Mouse (Mus musculus) liver, adult 2 months (tissue): ENCODE measurements around the gene Agrp. TPM values are rescaled to one million over a fixed set of nuclear protein-coding genes. Genes with fewer than 3 reads are reported as not detected.
A peak's percentile ranks its signal among the peaks of the same experiment; 100 is the strongest.

Experiments
- DNase-seq: peaks from one replicate; pipeline ENCODE4 v3.0.0-alpha.2; 2011; ENCODE audit warnings: low read depth, low spot score; ENCODE audit errors: extremely low read depth
- H3K27ac ChIP-seq: fragments of 200-500 bp; replicated peaks from 2 replicates; pipeline ENCODE4 v1.5.1; 2012; ENCODE audit warnings: low read depth, mild to moderate bottlenecking, control low read depth, inconsistent platforms, low read length; ENCODE audit not compliant: insufficient read depth
- H3K27me3 ChIP-seq: fragments of 200-500 bp; 2 replicates; pipeline ENCODE4 v1.6.1; 2012; ENCODE audit warnings: mild to moderate bottlenecking, moderate library complexity, low read length, inconsistent platforms; ENCODE audit not compliant: control insufficient read depth, insufficient read depth
- H3K36me3 ChIP-seq: fragments of 200-500 bp; 2 replicates; pipeline ENCODE4 v1.6.1; 2012; ENCODE audit warnings: low read length, inconsistent platforms; ENCODE audit not compliant: control insufficient read depth, insufficient read depth
- H3K4me1 ChIP-seq: fragments of 200-500 bp; 2 replicates; pipeline ENCODE4 v1.6.1; 2011; ENCODE audit warnings: low read length; ENCODE audit not compliant: control insufficient read depth, insufficient read depth
- H3K4me3 ChIP-seq: fragments of 200-500 bp; 2 replicates; pipeline ENCODE4 v1.5.1; 2011; ENCODE audit warnings: low read depth, mild to moderate bottlenecking, control low read depth, low read length, moderate library complexity; ENCODE audit not compliant: insufficient read depth
- H3K79me2 ChIP-seq: fragments of 200-500 bp; 2 replicates; pipeline ENCODE4 v1.6.1; 2012; ENCODE audit warnings: inconsistent platforms, mild to moderate bottlenecking, low read length, moderate library complexity; ENCODE audit not compliant: control insufficient read depth, insufficient read depth
- H3K9ac ChIP-seq: fragments of 200-500 bp; 2 replicates; pipeline ENCODE4 v1.6.1; 2012; ENCODE audit warnings: low read depth, mild to moderate bottlenecking, control low read depth, inconsistent platforms, low read length
- CTCF ChIP-seq: fragments of 200-500 bp; IDR thresholded peaks from 2 replicates; pipeline ENCODE4 v1.5.1; 2011; ENCODE audit warnings: low read depth, low read length, control low read depth
- POLR2A ChIP-seq: fragments of 200-500 bp; IDR thresholded peaks from 2 replicates; pipeline ENCODE4 v1.6.1; 2011; ENCODE audit warnings: low read length, control low read depth; ENCODE audit not compliant: insufficient read depth; ENCODE audit errors: extremely low read depth
- WGBS: fragments of 180-500 bp; shearing (Covaris S2); methylation state at CpG from one replicate; pipeline ENCODE4 v1.1.7; 2018; 5-methylcytosine and 5-hydroxymethylcytosine counted together
- polyA plus RNA-seq: library from polyadenylated mRNA; depleted of rRNA; stranded (reverse); fragments of >200 nt; gene quantifications from 2 replicates; pipeline ENCODE4 v1.2.3, GENCODE M21; 2012
- total RNA-seq: library from RNA; depleted of rRNA; stranded (reverse); fragments of >200 nt; gene quantifications from 2 replicates; pipeline ENCODE4 v1.2.3, GENCODE M21; 2014

Gene Agrp
- total and polyA plus RNA-seq, 2 experiments: not detected

DNA sequence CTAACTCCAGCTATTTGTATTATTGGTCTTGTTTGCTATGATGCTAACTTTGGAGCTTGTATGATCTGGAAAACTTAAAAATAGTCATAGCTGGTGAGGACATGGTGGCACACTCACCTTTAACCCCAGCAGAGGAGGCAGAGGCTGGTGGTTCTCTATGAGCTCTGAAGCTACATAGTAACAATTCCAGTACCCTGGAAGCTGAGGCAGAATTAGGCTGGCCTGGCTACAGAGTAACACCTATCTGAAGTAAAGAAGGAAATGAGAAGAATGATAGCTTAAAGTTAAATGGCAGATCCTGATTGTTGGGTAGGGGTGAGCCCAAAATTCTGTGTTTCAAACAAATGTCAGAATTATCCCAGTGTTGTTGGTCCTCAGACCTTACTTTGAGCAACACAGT is 20.4 kb upstream of the Agrp start:
- no peak for TF ChIP-seq POLR2A
- TF ChIP-seq CTCF: no peak
- DNase-seq: no peak
- H3K79me2 ChIP-seq: peaks cover 12% of the 10 kb centered on the region; the same call in 1 of the 2 replicates
- no peak overlapping the region for H3K4me3 ChIP-seq
- no peaks in the 10 kb centered on the region for H3K4me1 ChIP-seq
- H3K27me3 ChIP-seq: no peaks in the 10 kb centered on the region
- H3K36me3 ChIP-seq: peaks cover 3% of the 10 kb centered on the region; the same call in 1 of the 2 replicates
- H3K9ac ChIP-seq: no peak overlapping the region
- no peak overlapping the region for H3K27ac ChIP-seq

DNA sequence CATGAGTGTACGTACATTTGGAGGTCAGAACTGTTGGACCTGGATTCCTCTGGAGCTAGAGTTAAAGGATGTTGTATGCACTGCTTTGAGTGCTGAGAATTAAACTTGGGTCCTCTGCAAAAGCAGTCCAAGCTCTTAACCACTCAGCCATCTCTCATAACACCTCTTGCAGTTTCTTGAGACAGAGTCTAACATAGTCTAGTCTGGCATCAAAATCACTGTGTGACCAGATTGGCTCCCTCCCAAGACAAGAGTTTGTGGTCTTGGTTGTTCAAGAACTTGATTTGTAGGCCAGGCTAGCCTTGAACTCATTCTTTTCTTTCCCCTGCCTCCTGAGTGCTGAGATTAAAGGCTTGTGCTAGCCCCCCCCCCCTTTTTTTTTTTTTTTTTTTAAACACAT is 11.7 kb upstream of the Agrp start:
- no peak overlapping the region for H3K9ac ChIP-seq
- no peak for DNase-seq
- peaks cover 6% of the 10 kb centered on the region for H3K36me3 ChIP-seq
- H3K27me3 ChIP-seq: no peaks in the 10 kb centered on the region
- 94% methylated on average over 1 of the region's 1 CpGs for WGBS
- TF ChIP-seq CTCF: no peak
- TF ChIP-seq POLR2A: no peak
- no peak overlapping the region for H3K27ac ChIP-seq
- H3K4me3 ChIP-seq: no peak overlapping the region
- H3K4me1 ChIP-seq: peaks cover 1% of the 10 kb centered on the region; the same call in 1 of the 2 replicates
- peaks cover 19% of the 10 kb centered on the region; the same call in 1 of the 2 replicates for H3K79me2 ChIP-seq

DNA sequence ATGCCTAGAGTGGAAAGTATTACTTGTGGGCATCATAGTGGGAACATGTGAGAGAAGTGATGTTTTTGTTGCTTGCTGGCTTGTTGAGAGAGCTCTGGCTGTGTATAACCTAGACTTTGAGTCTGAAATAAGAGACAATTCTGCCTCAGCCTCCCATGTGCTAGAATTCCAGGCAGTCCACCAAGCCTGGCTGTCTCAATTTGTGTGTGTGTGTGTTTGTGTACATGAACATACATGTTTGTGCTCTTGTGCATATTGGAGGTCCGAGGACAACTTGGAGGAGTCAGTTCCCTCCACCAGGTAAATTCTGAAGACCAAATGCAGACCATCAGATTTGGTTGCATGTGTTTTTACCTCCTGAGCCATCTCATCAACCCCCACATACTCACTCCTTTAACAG is 8.0 kb upstream of the Agrp start:
- WGBS: 93% methylated on average over 1 of the region's 1 CpGs
- peaks cover 8% of the 10 kb centered on the region for H3K36me3 ChIP-seq
- H3K4me1 ChIP-seq: peaks cover 1% of the 10 kb centered on the region; the same call in 1 of the 2 replicates
- TF ChIP-seq CTCF: no peak
- TF ChIP-seq POLR2A: no peak
- H3K27ac ChIP-seq: no peak overlapping the region
- H3K79me2 ChIP-seq: peaks cover 13% of the 10 kb centered on the region; the same call in 1 of the 2 replicates
- H3K27me3 ChIP-seq: no peaks in the 10 kb centered on the region
- no peak for DNase-seq
- H3K4me3 ChIP-seq: no peak overlapping the region
- no peak overlapping the region for H3K9ac ChIP-seq

DNA sequence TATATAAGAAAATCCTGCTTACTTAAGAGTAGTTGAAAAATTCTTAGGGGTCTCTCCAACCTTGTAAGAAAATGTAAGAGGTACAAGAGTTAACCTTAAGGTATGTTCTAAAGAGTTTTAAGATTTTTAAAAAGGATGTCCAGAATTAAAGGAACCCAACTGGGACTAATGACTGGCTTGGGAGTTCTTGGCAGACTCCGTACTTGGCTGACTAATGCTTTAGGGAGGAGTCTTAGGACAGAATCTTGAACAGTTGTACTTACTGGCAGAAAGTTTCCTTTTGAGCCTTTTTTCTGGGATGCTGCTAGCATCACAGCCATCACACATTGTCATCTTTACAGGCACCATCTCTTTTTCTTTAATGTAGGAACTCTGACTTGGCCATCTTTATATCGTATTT is 3.3 kb upstream of the Agrp start:
- Histone ChIP-seq H3K27ac (no peak overlapping the region), H3K36me3 (peaks cover 6% of the 10 kb centered on the region), H3K79me2 (peaks cover 21% of the 10 kb centered on the region), H3K9ac (no peak overlapping the region), H3K4me1 (peaks cover 7% of the 10 kb centered on the region), H3K27me3 (no peaks in the 10 kb centered on the region), H3K4me3 (no peak overlapping the region)
- no peak for TF ChIP-seq CTCF
- no peak for TF ChIP-seq POLR2A
- DNase-seq: peak; percentile 28
- 66% methylated on average over 2 of the region's 2 CpGs for WGBS

GRCm38 (mm10) chr8:105639835-105640234 is 2.6 kb upstream of the Agrp start:
- WGBS: 64% methylated on average over 1 of the region's 1 CpGs

DNA sequence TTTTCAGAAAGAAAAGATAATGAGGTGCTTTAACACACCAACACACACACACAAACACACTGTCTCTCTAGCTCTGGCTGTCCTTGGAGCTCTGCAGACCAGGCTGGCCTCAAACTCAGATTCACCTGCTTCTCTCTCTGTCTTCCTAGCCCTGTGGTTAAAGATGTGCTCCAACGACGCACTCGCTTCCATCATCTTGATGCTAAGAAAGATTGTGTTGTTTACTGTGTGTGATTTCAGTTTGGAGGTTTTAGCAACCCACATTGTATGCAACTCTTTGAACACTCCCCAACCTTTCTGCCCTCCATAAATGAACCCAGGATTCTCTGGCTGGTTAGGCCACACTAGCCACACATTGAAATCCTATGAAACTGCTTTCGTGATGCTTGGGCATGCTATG is 1.3 kb upstream of the Agrp start:
- no peak overlapping the region for H3K27ac ChIP-seq
- no peak overlapping the region for H3K4me3 ChIP-seq
- 89% methylated on average over 4 of the region's 4 CpGs for WGBS
- no peak for TF ChIP-seq POLR2A
- no peak for TF ChIP-seq CTCF
- peaks cover 17% of the 10 kb centered on the region for H3K79me2 ChIP-seq
- peaks cover 2% of the 10 kb centered on the region; the same call in 1 of the 2 replicates for H3K36me3 ChIP-seq
- no peaks in the 10 kb centered on the region for H3K27me3 ChIP-seq
- no peak for DNase-seq
- peaks cover 7% of the 10 kb centered on the region for H3K4me1 ChIP-seq
- no peak overlapping the region for H3K9ac ChIP-seq

More at GRCm38 (mm10) chr8:105639835-105640234, 2.6 kb upstream of the Agrp start:
- H3K4me3 ChIP-seq: no peak overlapping the region
- peaks cover 21% of the 10 kb centered on the region for H3K79me2 ChIP-seq
- peaks cover 7% of the 10 kb centered on the region for H3K4me1 ChIP-seq
- H3K9ac ChIP-seq: no peak overlapping the region
- peaks cover 3% of the 10 kb centered on the region; the same call in 1 of the 2 replicates for H3K36me3 ChIP-seq
- H3K27ac ChIP-seq: no peak overlapping the region
- H3K27me3 ChIP-seq: no peaks in the 10 kb centered on the region
- TF ChIP-seq CTCF: no peak
- TF ChIP-seq POLR2A: no peak
- DNase-seq: no peak
